Mouse (Mus musculus) lung, embryonic 16.5 days (tissue): ENCODE data around the gene Gm26938. TPM values are rescaled to one million over a fixed set of nuclear protein-coding genes. Genes with fewer than 3 reads are reported as not detected.

Experiments
- ATAC-seq: fragments of 200-750 bp; cut with Nextera tagmentation; 2 replicates; pipeline ENCODE4 v1.8.0; 2017; ENCODE audit warnings: low read depth, mild to moderate bottlenecking, moderate library complexity
- H3K27ac ChIP-seq: fragments of 300-500 bp; sonication (generic); 2 replicates; pipeline ENCODE4 v1.5.1; 2014; ENCODE audit warnings: mild to moderate bottlenecking, control low read depth, low read length
- H3K27me3 ChIP-seq: fragments of 300-500 bp; sonication (generic); 2 replicates; pipeline ENCODE4 v1.6.1; 2014; ENCODE audit warnings: low read depth, low read length, mixed read lengths; ENCODE audit not compliant: control insufficient read depth, insufficient read depth
- H3K36me3 ChIP-seq: fragments of 300-500 bp; sonication (generic); 2 replicates; pipeline ENCODE4 v1.6.1; 2014; ENCODE audit warnings: low read length; ENCODE audit not compliant: control insufficient read depth, insufficient read depth
- H3K4me1 ChIP-seq: fragments of 300-500 bp; sonication (generic); replicated peaks from 2 replicates; pipeline ENCODE4 v1.6.1; 2014; ENCODE audit warnings: low read length, mixed read lengths; ENCODE audit not compliant: control insufficient read depth, insufficient read depth
- H3K4me2 ChIP-seq: fragments of 300-500 bp; sonication (generic); 2 replicates; pipeline ENCODE4 v1.6.1; 2014; ENCODE audit warnings: low read depth, low read length, control low read depth
- H3K4me3 ChIP-seq: fragments of 300-500 bp; sonication (generic); 2 replicates; pipeline ENCODE4 v1.5.1; 2014; ENCODE audit warnings: mild to moderate bottlenecking, low read length, control low read depth
- H3K9ac ChIP-seq: fragments of 300-500 bp; sonication (generic); 2 replicates; pipeline ENCODE4 v1.6.1; 2014; ENCODE audit warnings: low read length, control low read depth
- H3K9me3 ChIP-seq: fragments of 300-500 bp; sonication (generic); 2 replicates; pipeline ENCODE4 v1.6.1; 2016; ENCODE audit warnings: low read length; ENCODE audit not compliant: control insufficient read depth
- WGBS: fragments of 180-500 bp; shearing (Covaris S2); extraction: QIAGEN DNeasy Blood & Tissue Kit; methylation state at CpG from one replicate; pipeline ENCODE4 v1.1.7; 2014; 5-methylcytosine and 5-hydroxymethylcytosine counted together
- polyA plus RNA-seq: library from polyadenylated mRNA; unstranded; fragments of >200 nt; fragmentation: Nextera tagmentation; extraction: Ambion mirVana; gene quantifications from 2 replicates; pipeline ENCODE4 v1.2.1, GENCODE M21; 2015

Gene Gm26938
- polyA plus RNA-seq, 1 experiment from 2014 or later: not detected

DNA sequence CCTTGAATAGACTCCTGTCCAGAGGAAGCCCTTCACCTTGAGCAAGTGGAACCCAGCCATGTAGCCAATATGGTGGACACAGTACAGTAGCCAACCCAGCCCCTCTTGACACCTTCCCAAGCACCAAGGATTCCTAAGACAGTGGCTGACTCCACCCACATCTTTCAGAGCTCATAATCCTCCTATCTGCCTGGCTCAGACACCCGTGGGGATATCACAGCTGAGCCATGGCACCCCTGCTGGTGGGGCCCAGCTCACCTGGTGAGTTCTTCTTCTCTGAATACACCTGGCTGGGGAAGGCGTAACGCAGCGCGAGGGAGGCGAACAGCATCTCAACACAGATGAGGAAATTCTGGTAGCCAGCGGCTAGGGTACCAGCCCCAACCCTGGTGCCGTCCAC is 20.3 kb downstream of the Gm26938 start:
- no peak overlapping the region for H3K4me3 ChIP-seq
- 89% methylated on average over 8 of the region's 8 CpGs for WGBS
- H3K9me3 ChIP-seq: no peaks in the 10 kb centered on the region
- H3K27me3 ChIP-seq: no peaks in the 10 kb centered on the region
- H3K4me2 ChIP-seq: no peak overlapping the region
- peaks cover 11% of the 10 kb centered on the region for H3K4me1 ChIP-seq
- no peak overlapping the region for H3K27ac ChIP-seq
- ATAC-seq: no peak
- no peak overlapping the region for H3K9ac ChIP-seq
- peaks cover 8% of the 10 kb centered on the region for H3K36me3 ChIP-seq

DNA sequence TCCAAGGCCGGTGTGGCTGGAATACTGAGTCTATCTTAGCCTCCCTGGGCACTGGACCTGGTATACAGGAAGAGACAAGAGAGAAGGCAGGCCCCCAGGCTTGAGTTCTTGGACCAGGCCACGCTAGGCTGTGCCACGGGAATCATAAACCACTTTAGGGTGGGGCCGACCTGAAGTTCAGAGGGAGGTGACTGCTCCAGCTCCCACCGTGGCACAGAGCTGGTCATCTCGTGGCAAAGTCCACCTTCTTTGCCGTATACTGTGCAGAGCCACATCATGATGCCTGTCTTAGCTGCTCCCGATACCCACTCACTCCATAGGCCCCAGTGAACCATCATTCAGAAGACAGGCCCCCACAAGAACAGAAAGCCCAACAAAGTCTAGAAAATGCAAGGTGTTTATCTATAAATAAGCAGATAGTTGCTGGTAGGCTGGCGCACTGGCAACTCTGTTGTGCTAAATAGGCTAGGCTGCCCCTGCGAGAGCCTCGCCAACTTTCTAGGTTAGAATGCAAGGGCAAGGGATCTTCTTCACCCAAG is 21.6 kb downstream of the Gm26938 start:
- Histone ChIP-seq H3K4me2 (no peak overlapping the region), H3K4me3 (no peak overlapping the region), H3K9ac (no peak overlapping the region), H3K36me3 (peaks cover 18% of the 10 kb centered on the region), H3K9me3 (no peaks in the 10 kb centered on the region), H3K27me3 (no peaks in the 10 kb centered on the region), H3K4me1 (peaks cover 11% of the 10 kb centered on the region), H3K27ac (peak overlapping the region; percentile 65)
- no peak for ATAC-seq
- WGBS: 80% methylated on average over 11 of the region's 11 CpGs

DNA sequence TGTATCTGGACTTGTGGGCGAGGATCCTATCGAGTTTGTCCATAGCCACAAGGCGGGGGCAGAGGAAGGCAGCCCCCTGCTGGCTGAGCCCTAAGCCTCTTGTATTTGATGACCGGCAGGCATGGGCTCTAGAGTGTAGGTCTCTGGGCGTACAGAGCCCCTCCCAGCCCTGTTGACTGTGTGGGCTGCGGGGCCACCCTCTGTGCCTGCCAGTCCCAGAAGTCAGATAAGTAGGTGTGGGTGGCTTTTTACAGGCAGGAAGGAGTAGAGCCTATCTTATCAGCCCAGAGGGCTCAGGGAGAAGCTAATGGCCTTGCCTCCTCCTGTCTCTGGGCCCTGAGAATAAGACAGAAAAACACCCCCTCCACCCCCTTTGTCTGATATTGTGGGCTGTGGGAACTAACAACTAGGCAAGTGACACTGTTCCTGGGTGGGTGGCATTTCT is 22.1 kb downstream of the Gm26938 start:
- Histone ChIP-seq H3K27ac (peak overlapping the region; percentile 65), H3K27me3 (no peaks in the 10 kb centered on the region), H3K4me1 (peaks cover 11% of the 10 kb centered on the region), H3K9ac (peak overlapping the region; percentile 31; the same call in 1 of the 2 replicates), H3K4me3 (no peak overlapping the region), H3K36me3 (peaks cover 16% of the 10 kb centered on the region), H3K9me3 (no peaks in the 10 kb centered on the region), H3K4me2 (peak overlapping the region; percentile 21; the same call in 1 of the 2 replicates)
- ATAC-seq: peak; percentile 64
- WGBS: 12% methylated on average over 6 of the region's 6 CpGs

GRCm38 (mm10) chr5:139803601-139804102 is 22.6 kb downstream of the Gm26938 start:
- Histone ChIP-seq H3K9ac (peak overlapping the region; percentile 31; the same call in 1 of the 2 replicates), H3K4me2 (peak overlapping the region; percentile 21; the same call in 1 of the 2 replicates), H3K27me3 (no peaks in the 10 kb centered on the region), H3K27ac (peak overlapping the region; percentile 65), H3K36me3 (peaks cover 15% of the 10 kb centered on the region), H3K4me3 (no peak overlapping the region), H3K4me1 (peaks cover 12% of the 10 kb centered on the region), H3K9me3 (no peaks in the 10 kb centered on the region)
- peak; percentile 84 for ATAC-seq
- 9% methylated on average over 12 of the region's 12 CpGs for WGBS

- Histone ChIP-seq H3K27ac (peak overlapping the region; percentile 60), H3K4me2 (no peak overlapping the region), H3K9ac (no peak overlapping the region), H3K9me3 (no peaks in the 10 kb centered on the region), H3K36me3 (peaks cover 15% of the 10 kb centered on the region), H3K27me3 (no peaks in the 10 kb centered on the region), H3K4me3 (no peak overlapping the region), H3K4me1 (peaks cover 17% of the 10 kb centered on the region)
- ATAC-seq: no peak
- WGBS: 69% methylated on average over 8 of the region's 8 CpGs
These were observed 23.0 kb downstream of the Gm26938 start for GRCm38 (mm10) chr5:139803165-139803564.

GRCm38 (mm10) chr5:139801880-139802279 is 24.3 kb downstream of the Gm26938 start:
- H3K9me3 ChIP-seq: no peaks in the 10 kb centered on the region
- no peak overlapping the region for H3K27ac ChIP-seq
- H3K27me3 ChIP-seq: no peaks in the 10 kb centered on the region
- H3K4me3 ChIP-seq: no peak overlapping the region
- 91% methylated on average over 10 of the region's 10 CpGs for WGBS
- ATAC-seq: no peak
- no peak overlapping the region for H3K4me2 ChIP-seq
- H3K4me1 ChIP-seq: peaks cover 29% of the 10 kb centered on the region
- H3K36me3 ChIP-seq: peaks cover 15% of the 10 kb centered on the region
- H3K9ac ChIP-seq: no peak overlapping the region

DNA sequence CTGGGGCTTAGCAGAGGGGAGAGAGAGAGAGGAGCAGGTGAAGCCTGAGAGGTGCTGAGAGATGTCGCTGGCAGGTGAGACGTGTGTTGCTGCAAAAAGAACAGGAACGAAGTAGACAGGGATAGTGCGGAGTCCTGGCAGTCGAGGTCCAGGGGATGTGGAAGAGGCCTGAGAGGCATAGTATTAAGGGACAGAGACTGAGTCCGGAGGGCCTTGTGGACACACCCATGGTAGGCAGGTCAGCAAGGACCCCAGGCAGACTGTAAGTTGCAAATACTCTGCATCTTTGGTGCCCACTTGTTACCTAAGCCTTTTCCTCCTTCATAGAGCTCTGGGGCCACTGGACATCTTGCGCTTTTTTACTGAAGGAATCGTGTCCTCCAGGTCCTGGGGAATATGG is 25.0 kb downstream of the Gm26938 start:
- ATAC-seq: no peak
- Histone ChIP-seq H3K4me3 (no peak overlapping the region), H3K27me3 (no peaks in the 10 kb centered on the region), H3K36me3 (peaks cover 15% of the 10 kb centered on the region), H3K9ac (no peak overlapping the region), H3K9me3 (no peaks in the 10 kb centered on the region), H3K27ac (no peak overlapping the region), H3K4me1 (peaks cover 36% of the 10 kb centered on the region), H3K4me2 (no peak overlapping the region)
- WGBS: 86% methylated on average over 8 of the region's 8 CpGs

DNA sequence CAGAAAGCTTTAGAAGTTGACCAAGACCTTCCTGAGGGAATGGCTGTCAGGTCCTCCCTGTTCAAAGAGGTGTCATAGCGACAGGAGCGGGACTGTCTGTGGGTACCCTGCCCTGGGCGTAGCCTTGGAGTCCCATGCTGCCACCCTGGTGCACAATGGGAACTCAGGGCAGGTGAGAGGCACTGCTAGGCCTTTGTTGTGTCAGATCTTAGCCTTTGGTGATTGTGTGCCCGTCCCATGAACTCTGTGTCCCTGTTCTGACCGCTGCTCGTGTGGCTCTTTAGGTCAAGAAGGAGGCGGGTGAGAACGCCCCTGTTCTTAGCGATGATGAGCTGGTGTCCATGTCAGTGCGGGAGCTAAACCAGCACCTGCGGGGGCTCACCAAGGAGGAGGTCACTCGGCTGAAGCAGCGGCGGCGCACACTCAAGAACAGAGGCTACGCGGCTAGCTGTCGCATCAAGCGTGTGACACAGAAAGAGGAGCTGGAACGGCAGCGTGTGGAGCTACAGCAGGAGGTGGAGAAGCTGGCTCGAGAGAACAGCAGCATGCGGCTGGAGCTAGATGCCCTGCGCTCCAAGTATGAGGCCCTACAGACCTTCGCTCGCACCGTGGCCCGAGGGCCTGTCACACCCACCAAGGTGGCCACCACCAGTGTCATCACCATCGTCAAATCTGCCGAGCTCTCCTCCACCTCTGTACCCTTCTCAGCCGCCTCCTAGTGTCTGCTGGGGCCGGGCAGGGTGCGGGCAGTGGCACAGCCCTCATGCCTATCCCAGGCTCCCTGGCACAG is 26.2 kb downstream of the Gm26938 start:
- no peak overlapping the region for H3K27ac ChIP-seq
- no peak overlapping the region for H3K4me3 ChIP-seq
- H3K36me3 ChIP-seq: peaks cover 15% of the 10 kb centered on the region
- 87% methylated on average over 33 of the region's 33 CpGs for WGBS
- H3K4me2 ChIP-seq: no peak overlapping the region
- no peak overlapping the region for H3K9ac ChIP-seq
- no peak for ATAC-seq
- H3K4me1 ChIP-seq: peaks cover 41% of the 10 kb centered on the region
- H3K9me3 ChIP-seq: no peaks in the 10 kb centered on the region
- no peaks in the 10 kb centered on the region for H3K27me3 ChIP-seq

DNA sequence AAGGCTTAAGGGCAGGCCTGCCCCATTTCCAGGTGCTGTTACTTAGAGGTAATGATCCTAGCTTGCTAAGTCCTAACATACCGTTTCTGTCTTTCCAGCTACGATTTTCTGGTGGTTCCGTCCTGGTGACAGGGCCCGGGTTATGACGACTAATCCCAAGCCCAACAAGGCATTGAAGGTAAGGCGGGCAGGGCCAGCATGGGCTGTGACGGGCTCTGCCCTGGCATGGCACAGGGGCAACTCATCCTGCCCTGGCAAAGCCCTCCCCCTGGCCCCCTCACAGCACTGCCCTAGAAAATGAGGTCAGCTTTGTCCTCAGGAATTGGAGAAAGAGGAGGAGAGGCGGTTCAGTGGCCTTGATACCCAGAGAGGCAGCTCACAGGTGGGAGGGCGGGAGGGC is 27.2 kb downstream of the Gm26938 start:
- no peak overlapping the region for H3K4me2 ChIP-seq
- ATAC-seq: no peak
- no peak overlapping the region for H3K4me3 ChIP-seq
- no peak overlapping the region for H3K27ac ChIP-seq
- H3K9me3 ChIP-seq: no peaks in the 10 kb centered on the region
- H3K27me3 ChIP-seq: no peaks in the 10 kb centered on the region
- H3K36me3 ChIP-seq: peaks cover 15% of the 10 kb centered on the region
- WGBS: 83% methylated on average over 8 of the region's 9 CpGs
- peaks cover 39% of the 10 kb centered on the region for H3K4me1 ChIP-seq
- no peak overlapping the region for H3K9ac ChIP-seq
